Mouse (Mus musculus) testis, adult 2 months (tissue): ENCODE data around the gene Camta1. TPM values are rescaled to one million over a fixed set of nuclear protein-coding genes. Genes with fewer than 3 reads are reported as not detected.

ENCODE experiments used
- H3K27ac ChIP-seq: fragments of 200-500 bp; 2 replicates; pipeline ENCODE4 v1.5.1; 2012; ENCODE audit warnings: low read depth, low read length; ENCODE audit not compliant: control insufficient read depth, insufficient read depth
- H3K27me3 ChIP-seq: fragments of 200-500 bp; 2 replicates; pipeline ENCODE4 v1.6.1; 2012; ENCODE audit warnings: mild to moderate bottlenecking, low read length, moderate library complexity; ENCODE audit not compliant: control insufficient read depth, insufficient read depth
- H3K36me3 ChIP-seq: fragments of 200-500 bp; 2 replicates; pipeline ENCODE4 v1.6.1; 2012; ENCODE audit warnings: mild to moderate bottlenecking, low read length; ENCODE audit not compliant: control insufficient read depth, insufficient read depth
- H3K4me1 ChIP-seq: fragments of 200-500 bp; 2 replicates; pipeline ENCODE4 v1.6.1; 2012; ENCODE audit warnings: low read length; ENCODE audit not compliant: control insufficient read depth, insufficient read depth
- H3K4me3 ChIP-seq: fragments of 200-500 bp; 2 replicates; pipeline ENCODE4 v1.5.1; 2012; ENCODE audit warnings: low read depth, mild to moderate bottlenecking, low read length, moderate library complexity, mixed read lengths; ENCODE audit not compliant: control insufficient read depth
- CTCF ChIP-seq: fragments of 200-500 bp; IDR thresholded peaks from 2 replicates; pipeline ENCODE4 v1.5.1; 2012; ENCODE audit warnings: low read depth, mild to moderate bottlenecking, inconsistent platforms, low read length, moderate library complexity; ENCODE audit not compliant: control insufficient read depth, insufficient read depth, insufficient replicate concordance
- POLR2A ChIP-seq: fragments of 200-500 bp; IDR thresholded peaks from 2 replicates; pipeline ENCODE4 v1.6.1; 2012; ENCODE audit warnings: low read depth, mild to moderate bottlenecking, inconsistent platforms, low read length, moderate library complexity; ENCODE audit not compliant: control insufficient read depth
- polyA plus RNA-seq: library from polyadenylated mRNA; depleted of rRNA; stranded (reverse); fragments of >200 nt; gene quantifications from 2 replicates; pipeline ENCODE4 v1.2.3, GENCODE M21; 2012

The Camta1 gene
- polyA plus RNA-seq, 1 experiment = 15.4 TPM

DNA sequence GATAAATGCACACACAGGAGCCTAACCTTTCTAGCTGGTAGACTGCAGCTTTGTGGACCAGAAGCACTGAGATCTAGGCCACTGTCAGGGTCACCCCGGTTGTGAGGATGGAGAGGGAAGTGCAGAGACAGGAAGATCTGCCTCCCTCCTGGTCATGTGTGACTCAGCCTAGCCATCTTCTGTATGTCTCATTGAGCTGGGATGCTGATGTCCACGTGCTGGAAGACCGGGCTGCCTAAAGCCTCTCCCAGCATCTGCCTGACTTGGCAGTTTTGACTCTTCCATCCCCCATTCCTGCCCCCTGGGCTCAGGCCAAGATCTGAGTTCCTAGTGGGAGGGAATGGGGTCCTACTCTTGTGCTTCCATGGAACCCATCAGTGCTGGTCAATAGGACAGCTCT is 557.7 kb downstream of the Camta1 start:
- TF ChIP-seq CTCF (no peak), POLR2A (no peak)
- H3K27me3 ChIP-seq = no peaks in the 10 kb centered on the region
- no peak overlapping the region for H3K4me3 ChIP-seq
- no peak overlapping the region for H3K27ac ChIP-seq
- peaks cover 5% of the 10 kb centered on the region for H3K4me1 ChIP-seq
- H3K36me3 ChIP-seq = no peaks in the 10 kb centered on the region

DNA sequence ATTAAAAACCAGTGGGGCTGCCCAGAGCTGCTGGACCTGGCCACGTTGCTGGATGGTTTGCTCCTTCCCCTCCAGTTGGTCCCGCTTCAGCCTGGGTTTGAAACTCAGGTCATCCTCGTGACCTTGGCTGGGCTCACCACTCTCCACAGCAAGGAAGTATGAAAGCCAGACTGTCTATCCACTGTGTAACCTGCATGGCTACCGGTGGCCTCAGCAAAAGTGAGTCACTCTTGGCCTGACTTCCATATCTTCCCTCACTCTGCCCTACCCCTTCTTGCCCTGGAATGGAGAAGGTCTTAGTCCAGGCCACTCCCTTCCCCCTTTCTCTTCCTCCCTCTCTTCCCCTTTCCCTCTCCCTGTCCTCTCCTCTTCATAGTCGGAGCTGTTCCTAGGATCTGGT is 558.2 kb downstream of the Camta1 start:
- peaks cover 5% of the 10 kb centered on the region for H3K4me1 ChIP-seq
- TF ChIP-seq POLR2A (no peak), CTCF (no peak)
- H3K36me3 ChIP-seq = no peaks in the 10 kb centered on the region
- no peak overlapping the region for H3K4me3 ChIP-seq
- H3K27me3 ChIP-seq = no peaks in the 10 kb centered on the region
- no peak overlapping the region for H3K27ac ChIP-seq

DNA sequence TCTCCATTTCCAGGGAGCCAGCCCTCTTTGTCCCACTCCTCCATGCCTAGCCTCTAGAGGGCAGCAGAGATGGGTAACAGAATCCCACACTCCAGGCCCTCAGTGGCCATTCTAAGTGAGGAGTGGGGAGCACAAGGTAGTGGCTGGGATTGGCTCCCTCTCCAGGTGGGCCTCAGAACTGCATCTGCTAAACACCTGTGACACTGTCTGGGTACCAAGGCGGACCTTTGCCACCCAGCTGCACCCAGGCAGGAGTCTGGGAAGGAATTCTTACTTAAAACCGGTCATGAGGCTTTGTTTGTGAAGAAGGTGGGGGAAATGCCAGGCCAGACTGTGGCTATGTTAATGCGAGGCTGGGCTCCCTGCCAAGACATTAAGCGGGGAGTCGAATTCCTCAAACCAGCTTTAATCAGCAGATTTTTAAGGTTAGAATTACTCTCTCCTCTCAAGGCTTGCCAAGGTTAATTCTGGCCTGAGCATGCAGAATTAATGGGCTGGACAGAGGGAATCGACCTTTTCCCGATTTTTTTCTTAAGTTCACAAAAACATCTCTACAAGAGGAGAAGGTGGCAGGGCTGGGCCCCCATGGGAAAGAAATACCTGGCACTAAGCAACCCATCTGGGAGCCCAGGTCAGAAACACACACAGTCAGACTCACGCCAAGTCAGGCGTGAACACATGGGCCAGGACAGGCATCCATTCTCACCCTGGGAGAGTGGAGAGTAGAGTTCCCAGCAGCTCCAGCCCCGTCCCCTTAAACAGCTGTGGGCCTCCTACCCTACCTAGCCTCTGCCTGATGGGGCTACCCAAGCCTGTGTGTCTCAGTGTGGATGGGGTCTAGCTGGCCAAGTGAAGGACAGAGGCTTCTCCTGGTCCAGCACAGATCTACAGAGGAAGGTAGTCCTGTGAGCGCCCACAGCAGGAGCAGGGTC is 559.2 kb downstream of the Camta1 start:
- H3K36me3 ChIP-seq = no peaks in the 10 kb centered on the region
- peaks cover 5% of the 10 kb centered on the region for H3K4me1 ChIP-seq
- no peaks in the 10 kb centered on the region for H3K27me3 ChIP-seq
- TF ChIP-seq CTCF = peak; percentile 67; the same call in 1 of the 2 replicates
- no peak for TF ChIP-seq POLR2A
- no peak overlapping the region for H3K4me3 ChIP-seq
- H3K27ac ChIP-seq = no peak overlapping the region

DNA sequence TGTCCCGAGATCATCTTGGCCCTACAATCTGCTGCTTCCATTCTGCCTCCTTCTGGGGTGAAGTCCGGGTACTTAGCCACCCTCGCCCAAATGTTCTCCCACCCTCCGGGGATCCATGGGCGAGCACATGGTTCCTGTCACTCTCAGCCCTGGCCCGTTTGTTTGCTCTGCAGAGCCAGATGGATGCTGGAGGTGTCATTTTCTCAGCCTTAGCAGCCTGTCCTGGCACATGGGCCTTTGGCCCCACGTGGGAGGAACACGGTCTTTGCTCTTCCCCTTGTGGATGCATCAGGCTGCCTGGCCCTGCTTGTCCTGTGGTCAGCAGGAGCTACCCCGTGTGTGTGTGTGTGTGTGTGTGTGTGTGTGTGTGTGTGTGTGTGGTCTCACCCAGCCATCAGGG is 560.3 kb downstream of the Camta1 start:
- no peak overlapping the region for H3K27ac ChIP-seq
- TF ChIP-seq CTCF (no peak), POLR2A (no peak)
- no peak overlapping the region for H3K4me3 ChIP-seq
- H3K36me3 ChIP-seq = no peaks in the 10 kb centered on the region
- H3K4me1 ChIP-seq = peaks cover 5% of the 10 kb centered on the region
- H3K27me3 ChIP-seq = no peaks in the 10 kb centered on the region

DNA sequence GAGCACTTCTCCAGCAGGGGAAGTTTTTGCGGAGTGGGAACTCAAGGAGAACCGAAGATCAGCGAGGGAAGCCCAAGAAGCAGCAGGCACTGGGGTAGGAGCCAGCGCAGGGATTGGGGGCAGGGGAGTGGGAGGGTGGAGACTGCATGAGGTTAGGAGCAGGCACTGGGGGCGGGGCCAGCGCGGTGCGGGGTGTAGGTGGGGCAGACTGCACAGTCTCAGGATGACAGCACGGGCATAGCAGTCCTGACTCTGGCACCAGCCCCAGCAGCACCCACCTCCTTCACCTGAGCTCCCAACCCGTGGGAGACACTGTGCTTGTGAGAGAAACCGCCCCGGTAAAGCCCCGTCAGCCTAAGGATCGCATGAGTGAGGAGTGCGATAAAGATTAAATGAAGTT is 561.0 kb downstream of the Camta1 start:
- H3K36me3 ChIP-seq = no peaks in the 10 kb centered on the region
- TF ChIP-seq CTCF (no peak), POLR2A (no peak)
- H3K27ac ChIP-seq = no peak overlapping the region
- peaks cover 5% of the 10 kb centered on the region for H3K4me1 ChIP-seq
- H3K4me3 ChIP-seq = no peak overlapping the region
- H3K27me3 ChIP-seq = no peaks in the 10 kb centered on the region

DNA sequence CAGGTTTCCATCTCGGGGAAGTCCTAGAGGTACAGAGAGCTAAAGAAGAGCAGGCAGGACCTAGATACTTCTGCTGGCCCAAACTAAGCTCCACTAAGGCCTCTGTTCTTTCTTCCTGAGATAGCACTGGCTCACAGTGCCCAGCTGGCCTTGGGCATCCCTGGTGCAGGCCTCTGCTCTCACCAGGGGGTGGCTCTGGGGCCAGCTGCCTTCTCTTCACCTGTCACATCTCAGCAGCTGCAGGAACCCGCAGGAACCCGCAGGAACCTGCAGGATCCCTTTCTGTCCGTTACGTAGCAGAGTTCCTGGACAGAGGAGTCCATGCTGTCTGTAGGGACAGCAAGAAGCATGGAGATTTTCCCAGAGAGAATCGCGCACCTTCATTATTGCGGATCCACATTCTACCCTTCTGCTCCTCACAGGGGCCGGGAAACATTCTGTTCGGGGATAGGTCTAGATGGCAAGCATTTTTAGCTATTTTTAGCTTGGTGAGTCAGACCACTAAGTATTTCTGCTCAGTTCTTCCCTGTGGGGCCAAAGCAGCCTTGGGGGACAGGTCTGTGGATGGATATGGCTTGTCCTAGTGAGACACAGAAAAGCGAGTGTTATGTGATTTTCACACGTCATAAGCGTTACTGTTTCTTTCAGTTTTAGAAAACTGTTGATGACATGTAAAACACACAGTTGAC is 566.0 kb downstream of the Camta1 start:
- peaks cover 5% of the 10 kb centered on the region for H3K4me1 ChIP-seq
- no peak overlapping the region for H3K4me3 ChIP-seq
- H3K36me3 ChIP-seq = no peaks in the 10 kb centered on the region
- H3K27me3 ChIP-seq = no peaks in the 10 kb centered on the region
- H3K27ac ChIP-seq = no peak overlapping the region
- TF ChIP-seq CTCF (no peak), POLR2A (no peak)

DNA sequence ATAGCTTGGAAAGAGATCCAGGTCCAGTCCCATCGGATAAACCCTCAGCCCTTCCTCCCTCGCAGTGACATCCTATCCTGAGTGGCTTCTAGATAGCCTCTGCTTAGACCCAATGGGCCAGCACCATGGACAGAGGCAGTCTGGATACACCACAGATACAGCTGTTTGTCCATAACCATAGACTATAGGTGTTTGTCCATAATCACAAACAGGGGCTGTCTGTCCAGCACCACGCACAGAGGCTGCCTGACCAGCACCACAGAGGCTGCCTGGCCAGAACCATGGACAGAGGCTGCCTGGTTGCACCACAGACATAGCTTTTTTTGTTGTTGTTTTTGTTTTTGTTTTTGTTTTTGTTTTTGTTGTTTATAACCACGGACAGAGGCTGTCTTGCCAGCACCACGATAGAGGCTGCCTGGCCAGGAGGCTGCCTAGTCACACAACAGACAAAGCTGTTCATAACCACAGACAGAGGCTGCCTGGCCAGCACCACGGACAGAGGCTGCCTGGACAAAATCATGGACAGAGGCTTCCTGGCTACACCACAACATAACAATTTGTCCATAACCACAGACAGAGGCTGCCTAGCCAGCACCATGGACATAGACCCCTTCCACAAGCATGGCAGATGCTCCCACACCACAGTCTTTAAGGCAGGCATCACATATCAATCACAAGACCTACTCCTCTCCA is 572.6 kb downstream of the Camta1 start:
- TF ChIP-seq CTCF (no peak), POLR2A (no peak)
- Histone ChIP-seq H3K27me3 (no peaks in the 10 kb centered on the region), H3K4me1 (no peaks in the 10 kb centered on the region), H3K4me3 (no peak overlapping the region), H3K27ac (no peak overlapping the region), H3K36me3 (no peaks in the 10 kb centered on the region)
